Mouse (Mus musculus): ENCODE data around the gene Mt1.
"Not testable (repeated sequence)": the region's sequence is repeated elsewhere in the genome, so short reads cannot be mapped to it uniquely, and the experiment has no call there.

Mt1 gene

GRCm38 (mm10) chr8:94178857-94179712 lies at the start of gene Mt1:
Gene Mt1, plus strand, starts transcription at chr8:94179082.
- DNase-seq (ENCODE audit: low spot score), result peak; percentile 95

- DNase-seq (ENCODE audit: low spot score), result no peak
These were observed 49.6 kb upstream of the Mt1 start for GRCm38 (mm10) chr8:94129133-94129789.

GRCm38 (mm10) chr8:94130126-94130525 lies 48.8 kb upstream of the Mt1 start:
- no peak for DNase-seq (ENCODE audit: low spot score)

GRCm38 (mm10) chr8:94132096-94132495 lies 46.8 kb upstream of the Mt1 start:
- no peak for DNase-seq (ENCODE audit: low spot score)

GRCm38 (mm10) chr8:94134601-94135000 lies 44.3 kb upstream of the Mt1 start:
- not testable (repeated sequence) for DNase-seq (ENCODE audit: low spot score)

GRCm38 (mm10) chr8:94135556-94135955 lies 43.3 kb upstream of the Mt1 start:
- DNase-seq (ENCODE audit: low spot score), result no peak

- no peak for DNase-seq (ENCODE audit: low spot score)
These were observed 42.7 kb upstream of the Mt1 start for GRCm38 (mm10) chr8:94136192-94136591.

- no peak for DNase-seq (ENCODE audit: low spot score)
These were observed 41.9 kb upstream of the Mt1 start, which contains the start of gene Mt4 for GRCm38 (mm10) chr8:94136933-94137332. Gene Mt4, plus strand, starts transcription at chr8:94137197.

- DNase-seq (ENCODE audit: low spot score), result no peak
These were observed 38.6 kb upstream of the Mt1 start for GRCm38 (mm10) chr8:94140266-94140795.

GRCm38 (mm10) chr8:94148236-94148635 lies 30.6 kb upstream of the Mt1 start:
- DNase-seq (ENCODE audit: low spot score), result no peak

GRCm38 (mm10) chr8:94150925-94151324 lies 28.0 kb upstream of the Mt1 start:
- DNase-seq (ENCODE audit: low spot score), result no peak

- DNase-seq (ENCODE audit: low spot score), result peak; percentile 35
These were observed 26.2 kb upstream of the Mt1 start, which contains the start of gene Mt3 for GRCm38 (mm10) chr8:94152513-94153300. Gene Mt3, plus strand, starts transcription at chr8:94152607.

GRCm38 (mm10) chr8:94153451-94153850 lies 25.4 kb upstream of the Mt1 start:
- no peak for DNase-seq (ENCODE audit: low spot score)

GRCm38 (mm10) chr8:94154537-94154936 lies 24.3 kb upstream of the Mt1 start:
- DNase-seq (ENCODE audit: low spot score), result no peak

- DNase-seq (ENCODE audit: low spot score), result no peak
These were observed 22.8 kb upstream of the Mt1 start for GRCm38 (mm10) chr8:94156092-94156491.

GRCm38 (mm10) chr8:94165772-94166171 lies 13.1 kb upstream of the Mt1 start:
- DNase-seq (ENCODE audit: low spot score), result not testable (repeated sequence)

- DNase-seq (ENCODE audit: low spot score), result peak; percentile 79
These were observed 11.6 kb upstream of the Mt1 start for GRCm38 (mm10) chr8:94167244-94167643.

GRCm38 (mm10) chr8:94169547-94169946 lies 9.3 kb upstream of the Mt1 start:
- no peak for DNase-seq (ENCODE audit: low spot score)

- peak; percentile 16 for DNase-seq (ENCODE audit: low spot score)
These were observed 7.5 kb upstream of the Mt1 start for GRCm38 (mm10) chr8:94171321-94171755.

- DNase-seq (ENCODE audit: low spot score), result peak; percentile 95
These were observed 6.6 kb upstream of the Mt1 start, which contains the start of gene Mt2 for GRCm38 (mm10) chr8:94172075-94172808. Gene Mt2, plus strand, starts transcription at chr8:94172664.

All from yolk sac, embryonic 10.5 days (tissue).